Mouse (Mus musculus) bone marrow, adult 2 months (tissue): ENCODE data around the gene Lrba.

ENCODE experiments used
- CTCF ChIP-seq: fragments of 200-500 bp; IDR thresholded peaks from 2 replicates; pipeline ENCODE4 v1.5.1; 2011; ENCODE audit warnings: low read length, control low read depth; ENCODE audit not compliant: control insufficient read depth, insufficient read depth
- POLR2A ChIP-seq: fragments of 200-500 bp; IDR thresholded peaks from 2 replicates; pipeline ENCODE4 v1.6.1; 2011; ENCODE audit warnings: low read depth, mild to moderate bottlenecking, control low read depth, low read length, borderline replicate concordance; ENCODE audit not compliant: control insufficient read depth

- no peak for TF ChIP-seq POLR2A
- TF ChIP-seq CTCF = no peak
These were observed 443.7 kb downstream of the Lrba start for GRCm38 (mm10) chr3:86668146-86668545.
